Mouse (Mus musculus) CH12.LX (cell line): ENCODE results near the gene Fntb.

ENCODE experiments used
- CHD1 ChIP-seq: IDR thresholded peaks from 2 replicates; pipeline ENCODE4 v1.6.1; 2012; ENCODE audit warnings: low read depth, low read length, improper control_type of control experiment, inconsistent platforms
- CHD2 ChIP-seq: IDR thresholded peaks from 2 replicates; pipeline ENCODE4 v1.6.1; 2011; ENCODE audit warnings: low read length, improper control_type of control experiment
- CTCF ChIP-seq, 2 experiments: IDR thresholded peaks in 1 of 2; conservative IDR thresholded peaks in 1 of 2; 2 replicates each; pipeline ENCODE4 v1.5.1; 2011 to 2012; ENCODE audit warnings: low read depth in 2 of 2, low read length in 2 of 2, improper control_type of control experiment in 1 of 2, inconsistent platforms in 1 of 2, mild to moderate bottlenecking in 1 of 2, moderate library complexity in 1 of 2
- ETS1 ChIP-seq: conservative IDR thresholded peaks from 2 replicates; pipeline ENCODE4 v1.6.1; 2012; ENCODE audit warnings: low read depth, mild to moderate bottlenecking, inconsistent platforms, low read length, improper control_type of control experiment, moderate library complexity
- HCFC1 ChIP-seq: IDR thresholded peaks from 2 replicates; pipeline ENCODE4 v1.6.1; 2012; ENCODE audit warnings: low read depth, mild to moderate bottlenecking, inconsistent platforms, low read length, improper control_type of control experiment
- KAT2A ChIP-seq: IDR thresholded peaks from 2 replicates; pipeline ENCODE4 v1.6.1; 2012; ENCODE audit warnings: low read length, improper control_type of control experiment, inconsistent platforms; ENCODE audit not compliant: insufficient replicate concordance
- MAFK ChIP-seq: IDR thresholded peaks from 2 replicates; pipeline ENCODE4 v1.6.1; 2011; ENCODE audit warnings: low read length, improper control_type of control experiment; ENCODE audit not compliant: insufficient replicate concordance
- MAZ ChIP-seq: IDR thresholded peaks from 2 replicates; pipeline ENCODE4 v1.6.1; 2012; ENCODE audit warnings: low read depth, mild to moderate bottlenecking, inconsistent platforms, low read length, improper control_type of control experiment, moderate library complexity
- POLR2A ChIP-seq: IDR thresholded peaks from 2 replicates; pipeline ENCODE4 v1.6.1; 2011; ENCODE audit warnings: low read depth, mild to moderate bottlenecking, improper control_type of control experiment, low read length
- SMC3 ChIP-seq: IDR thresholded peaks from 2 replicates; pipeline ENCODE4 v1.6.1; 2011; ENCODE audit warnings: low read depth, low read length, improper control_type of control experiment
- UBTF ChIP-seq: IDR thresholded peaks from 2 replicates; pipeline ENCODE4 v1.6.1; 2012; ENCODE audit warnings: low read depth, mild to moderate bottlenecking, inconsistent platforms, low read length, improper control_type of control experiment, moderate library complexity
- USF1 ChIP-seq: IDR thresholded peaks from 2 replicates; pipeline ENCODE4 v1.6.1; 2014; ENCODE audit warnings: low read depth, mild to moderate bottlenecking, inconsistent platforms, low read length, improper control_type of control experiment

- no peak for TF ChIP-seq POLR2A
- TF ChIP-seq USF1 = no peak
- TF ChIP-seq CTCF (conservative IDR thresholded peaks at IDR 0.05 in 1 of 2, IDR thresholded peaks at IDR 0.05 in 1 of 2; ENCODE audit: low read depth in 2 of 2, low read length in 2 of 2) = no peak
- TF ChIP-seq CHD2 = no peak
- TF ChIP-seq MAZ = no peak
- TF ChIP-seq UBTF = no peak
- TF ChIP-seq SMC3 = no peak
- TF ChIP-seq KAT2A = no peak
- TF ChIP-seq HCFC1 = no peak
- TF ChIP-seq MAFK = no peak
- no peak for TF ChIP-seq CHD1
- no peak for TF ChIP-seq ETS1
Observed at GRCm38 (mm10) chr12:76825283-76825682, 59.9 kb downstream of the Fntb start.
